Mouse (Mus musculus) embryo, embryonic 10.5 days (tissue): ENCODE results near the gene Ctsc.
A peak's percentile ranks its signal among the peaks of the same experiment; 100 is the strongest.

Source experiments
- DNase-seq: peaks from one replicate; pipeline ENCODE4 v3.0.0-alpha.2; 2015; ENCODE audit warnings: low spot score

Gene Ctsc

GRCm38 (mm10) chr7:88295989-88296388 is 18.1 kb downstream of the Ctsc start:
- no peak for DNase-seq

GRCm38 (mm10) chr7:88296932-88297331 is 19.0 kb downstream of the Ctsc start:
- DNase-seq, result no peak

GRCm38 (mm10) chr7:88305750-88306149 is 27.9 kb downstream of the Ctsc start:
- DNase-seq, result no peak

GRCm38 (mm10) chr7:88306725-88307124 is 28.8 kb downstream of the Ctsc start:
- DNase-seq, result no peak

GRCm38 (mm10) chr7:88310398-88311180 is 32.7 kb downstream of the Ctsc start:
- DNase-seq, result no peak

- DNase-seq, result no peak
Observed at GRCm38 (mm10) chr7:88316408-88316807, 38.5 kb downstream of the Ctsc start.

- no peak for DNase-seq
Observed at GRCm38 (mm10) chr7:88318474-88318873, 40.6 kb downstream of the Ctsc start.

- no peak for DNase-seq
Observed at GRCm38 (mm10) chr7:88318904-88319303, 41.0 kb downstream of the Ctsc start.

- DNase-seq, result no peak
Observed at GRCm38 (mm10) chr7:88319414-88320140, 41.7 kb downstream of the Ctsc start.

- DNase-seq, result no peak
Observed at GRCm38 (mm10) chr7:88320628-88321336, 42.9 kb downstream of the Ctsc start.

- no peak for DNase-seq
Observed at GRCm38 (mm10) chr7:88322431-88322830, 44.5 kb downstream of the Ctsc start.

GRCm38 (mm10) chr7:88327495-88327894 is 49.6 kb downstream of the Ctsc start:
- no peak for DNase-seq

GRCm38 (mm10) chr7:88343828-88344227 is 65.9 kb downstream of the Ctsc start:
- DNase-seq, result peak; percentile 28

- DNase-seq, result no peak
Observed at GRCm38 (mm10) chr7:88346035-88346434, 68.2 kb downstream of the Ctsc start.

- DNase-seq, result peak; percentile 65
Observed at GRCm38 (mm10) chr7:88356871-88357776, 79.2 kb downstream of the Ctsc start.

GRCm38 (mm10) chr7:88358042-88358878 is 80.4 kb downstream of the Ctsc start:
- DNase-seq, result no peak
